Mouse (Mus musculus) embryonic facial prominence, embryonic 11.5 days (tissue): ENCODE measurements around the gene Syngr1. TPM values are rescaled to one million over a fixed set of nuclear protein-coding genes. Genes with fewer than 3 reads are reported as not detected.

Experiments used
- ATAC-seq: fragments of 200-750 bp; cut with Nextera tagmentation; replicated peaks from 2 replicates; pipeline ENCODE4 v1.8.0; 2017; ENCODE audit warnings: low read depth; ENCODE audit not compliant: insufficient number of reproducible peaks, low FRiP score, low TSS enrichment
- DNase-seq: peaks from one replicate; pipeline ENCODE4 v3.0.0-alpha.2; 2015; ENCODE audit warnings: low spot score
- H3K27ac ChIP-seq: fragments of 300-500 bp; sonication (generic); replicated peaks from 2 replicates; pipeline ENCODE4 v1.5.1; 2014; ENCODE audit warnings: mild to moderate bottlenecking, low read depth, low read length, control low read depth
- H3K27me3 ChIP-seq: fragments of 300-500 bp; sonication (generic); 2 replicates; pipeline ENCODE4 v1.6.1; 2014; ENCODE audit warnings: mild to moderate bottlenecking, low read length, moderate library complexity, mixed read lengths; ENCODE audit not compliant: control insufficient read depth, insufficient read depth
- H3K36me3 ChIP-seq: fragments of 300-500 bp; sonication (generic); replicated peaks from 2 replicates; pipeline ENCODE4 v1.6.1; 2014; ENCODE audit warnings: low read depth, mild to moderate bottlenecking, low read length, moderate library complexity, mixed read lengths; ENCODE audit not compliant: control insufficient read depth, insufficient read depth
- H3K4me1 ChIP-seq: fragments of 300-500 bp; sonication (generic); 2 replicates; pipeline ENCODE4 v1.6.1; 2014; ENCODE audit warnings: low read length, mixed read lengths; ENCODE audit not compliant: control insufficient read depth, insufficient read depth
- H3K4me2 ChIP-seq: fragments of 300-500 bp; sonication (generic); 2 replicates; pipeline ENCODE4 v1.6.1; 2014; ENCODE audit warnings: low read depth, mild to moderate bottlenecking, control low read depth, low read length, moderate library complexity
- H3K4me3 ChIP-seq: fragments of 300-500 bp; sonication (generic); 2 replicates; pipeline ENCODE4 v1.5.1; 2014; ENCODE audit warnings: low read depth, low read length, control low read depth
- H3K9ac ChIP-seq: fragments of 300-500 bp; sonication (generic); replicated peaks from 2 replicates; pipeline ENCODE4 v1.6.1; 2014; ENCODE audit warnings: mild to moderate bottlenecking, control low read depth, low read length
- H3K9me3 ChIP-seq: fragments of 300-500 bp; sonication (generic); replicated peaks from 2 replicates; pipeline ENCODE4 v1.6.1; 2016; ENCODE audit warnings: mild to moderate bottlenecking, low read length, inconsistent platforms, mixed read lengths; ENCODE audit not compliant: control insufficient read depth
- WGBS: fragments of 180-500 bp; shearing (Covaris S2); extraction: QIAGEN DNeasy Blood & Tissue Kit; methylation state at CpG from one replicate; pipeline ENCODE4 v1.1.7; 2014; 5-methylcytosine and 5-hydroxymethylcytosine counted together
- polyA plus RNA-seq: library from polyadenylated mRNA; unstranded; fragments of >200 nt; fragmentation: Nextera tagmentation; extraction: Ambion mirVana; gene quantifications from 2 replicates; pipeline ENCODE4 v1.2.1, GENCODE M21; 2014

Syngr1 gene
- polyA plus RNA-seq, 1 experiment from 2014 or later = 6.4 TPM

DNA sequence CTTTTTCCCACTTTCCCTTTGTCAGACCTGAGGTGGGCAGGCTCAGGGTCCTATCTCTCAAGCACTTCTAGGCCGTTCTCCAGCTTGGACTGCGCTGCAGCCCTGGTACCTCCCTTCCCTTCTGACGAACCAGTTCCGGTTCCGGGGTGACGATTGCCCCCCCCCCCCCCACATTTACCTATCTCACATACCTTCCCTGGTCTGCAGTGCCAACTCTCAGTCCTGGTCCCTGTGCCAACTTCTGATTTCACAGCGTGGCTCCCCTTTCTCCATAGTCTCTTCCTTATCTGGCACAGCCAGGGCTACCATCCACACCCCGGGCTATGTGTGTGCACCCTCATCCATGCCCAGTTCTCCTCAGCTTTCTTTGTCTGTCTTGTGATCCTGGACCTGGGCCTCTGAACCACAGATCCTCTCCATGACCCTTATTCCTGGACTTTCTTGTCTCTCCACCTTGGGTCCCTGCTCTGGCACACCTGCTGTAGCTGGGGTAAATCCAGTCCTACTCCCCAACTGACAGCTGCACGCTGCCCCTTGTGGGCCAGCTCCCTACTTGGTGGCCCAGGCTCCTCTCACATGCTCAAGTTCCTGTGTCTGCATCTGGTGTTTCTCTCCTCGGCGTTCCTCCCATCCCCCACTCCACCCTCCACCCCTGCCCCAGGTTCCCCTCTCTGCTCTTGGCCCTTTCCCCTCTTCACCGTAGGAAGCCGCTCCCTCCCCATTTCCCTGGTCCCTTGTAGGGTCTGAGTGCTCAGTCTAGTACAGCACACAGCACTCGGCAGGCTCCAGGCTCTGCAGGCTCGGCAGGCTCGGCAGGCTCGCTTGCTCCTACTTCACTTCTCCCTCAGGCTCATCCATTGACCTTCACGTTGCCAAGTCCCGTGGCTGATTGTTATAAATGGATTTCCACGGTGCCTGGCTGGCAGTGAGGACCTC, 6.1 kb downstream of the Syngr1 start:
- Histone ChIP-seq H3K4me1 (peaks cover 3% of the 10 kb centered on the region), H3K36me3 (no peaks in the 10 kb centered on the region), H3K27me3 (peaks cover 13% of the 10 kb centered on the region), H3K4me2 (no peak overlapping the region), H3K4me3 (no peak overlapping the region), H3K9me3 (no peaks in the 10 kb centered on the region), H3K9ac (no peak overlapping the region; the same call in 1 of the 2 replicates), H3K27ac (no peak overlapping the region)
- 0 out of 2 replicates have a peak, but pooled peaks have one; percentile 53 for ATAC-seq
- DNase-seq = peak; percentile 68
- 17% methylated on average over 18 of the region's 20 CpGs for WGBS

GRCm38 (mm10) chr15:80097999-80098461, 6.9 kb downstream of the Syngr1 start:
- H3K27ac ChIP-seq = no peak overlapping the region
- 32% methylated on average over 8 of the region's 8 CpGs for WGBS
- no peak for ATAC-seq
- DNase-seq = no peak
- no peak overlapping the region for H3K4me2 ChIP-seq
- H3K4me3 ChIP-seq = no peak overlapping the region
- no peak overlapping the region for H3K9ac ChIP-seq
- no peaks in the 10 kb centered on the region for H3K9me3 ChIP-seq
- H3K36me3 ChIP-seq = no peaks in the 10 kb centered on the region
- H3K4me1 ChIP-seq = peaks cover 3% of the 10 kb centered on the region
- peaks cover 5% of the 10 kb centered on the region for H3K27me3 ChIP-seq

DNA sequence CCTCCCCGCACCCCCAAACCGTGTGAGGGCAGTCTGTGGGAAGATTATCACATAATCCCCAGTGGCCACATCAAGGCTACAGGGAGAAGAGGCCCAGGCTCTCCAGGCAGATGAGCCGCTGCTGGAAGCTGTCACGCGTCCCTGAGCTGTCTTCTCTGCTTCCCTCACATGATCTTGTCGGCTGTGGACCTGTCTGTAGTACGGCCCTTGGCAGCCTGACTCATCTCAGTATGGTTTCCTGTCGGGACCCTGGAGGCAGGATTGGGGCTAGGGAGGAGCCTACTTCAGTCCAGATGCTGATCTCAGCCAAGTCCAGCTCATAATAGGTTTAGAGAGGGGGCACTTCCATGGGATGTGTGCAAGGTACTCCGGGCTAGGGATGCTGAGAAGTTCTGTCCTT, 7.7 kb downstream of the Syngr1 start:
- H3K36me3 ChIP-seq = no peaks in the 10 kb centered on the region
- DNase-seq (no peak), ATAC-seq (no peak)
- no peaks in the 10 kb centered on the region for H3K9me3 ChIP-seq
- WGBS = 37% methylated on average over 9 of the region's 9 CpGs
- H3K9ac ChIP-seq = no peak overlapping the region
- H3K4me3 ChIP-seq = no peak overlapping the region
- H3K27me3 ChIP-seq = peaks cover 5% of the 10 kb centered on the region
- no peak overlapping the region for H3K4me2 ChIP-seq
- H3K27ac ChIP-seq = no peak overlapping the region
- H3K4me1 ChIP-seq = peaks cover 3% of the 10 kb centered on the region

DNA sequence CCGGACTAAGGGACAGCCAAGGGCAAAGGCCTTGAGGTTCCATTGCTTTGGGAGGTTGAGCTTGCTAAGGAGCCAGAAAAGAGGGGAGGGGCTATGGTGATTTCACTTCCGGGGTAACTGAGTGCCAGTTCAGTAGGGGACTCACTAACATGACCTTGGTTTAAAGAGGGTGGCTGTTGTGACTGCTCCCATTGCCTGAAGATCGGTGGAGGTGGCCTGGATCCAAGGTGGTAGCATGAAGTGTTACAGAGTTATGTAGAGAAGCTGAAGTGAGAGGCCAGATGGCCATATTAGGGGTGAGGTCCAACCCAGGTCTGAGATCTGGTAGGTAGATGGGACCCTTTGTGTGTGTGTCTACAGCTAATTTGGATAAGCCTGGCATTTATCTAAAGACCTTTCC, 8.3 kb downstream of the Syngr1 start:
- WGBS = 78% methylated on average over 3 of the region's 3 CpGs
- peaks cover 3% of the 10 kb centered on the region for H3K4me1 ChIP-seq
- peaks cover 5% of the 10 kb centered on the region for H3K27me3 ChIP-seq
- DNase-seq (no peak), ATAC-seq (no peak)
- H3K4me2 ChIP-seq = no peak overlapping the region
- no peak overlapping the region for H3K4me3 ChIP-seq
- H3K27ac ChIP-seq = no peak overlapping the region
- no peaks in the 10 kb centered on the region for H3K9me3 ChIP-seq
- H3K9ac ChIP-seq = no peak overlapping the region
- H3K36me3 ChIP-seq = no peaks in the 10 kb centered on the region

DNA sequence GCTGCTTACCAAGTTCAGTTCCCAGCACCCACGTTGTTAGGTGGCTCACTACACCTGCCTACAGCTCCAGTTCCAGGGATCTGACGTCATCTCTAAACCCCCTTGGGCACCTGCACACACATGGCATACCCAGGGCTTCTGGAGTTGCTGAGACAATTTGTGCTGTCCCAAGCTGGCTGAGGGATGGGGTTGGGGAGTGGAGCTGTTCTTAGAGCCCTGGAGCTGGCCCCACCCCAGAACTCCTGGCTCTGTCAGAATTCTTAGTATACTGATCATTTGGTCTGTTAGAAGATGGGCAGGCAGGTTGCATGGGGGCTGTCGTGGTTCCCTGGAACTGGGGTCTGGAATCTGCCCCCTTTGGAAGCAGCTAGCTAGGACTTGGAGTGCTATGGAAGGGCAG, 9.1 kb downstream of the Syngr1 start:
- Histone ChIP-seq H3K9ac (no peak overlapping the region), H3K4me2 (no peak overlapping the region), H3K36me3 (no peaks in the 10 kb centered on the region), H3K27me3 (peaks cover 5% of the 10 kb centered on the region), H3K4me3 (no peak overlapping the region), H3K27ac (no peak overlapping the region), H3K9me3 (no peaks in the 10 kb centered on the region), H3K4me1 (peaks cover 3% of the 10 kb centered on the region)
- ATAC-seq (no peak), DNase-seq (no peak)
- WGBS = 81% methylated on average over 3 of the region's 3 CpGs

DNA sequence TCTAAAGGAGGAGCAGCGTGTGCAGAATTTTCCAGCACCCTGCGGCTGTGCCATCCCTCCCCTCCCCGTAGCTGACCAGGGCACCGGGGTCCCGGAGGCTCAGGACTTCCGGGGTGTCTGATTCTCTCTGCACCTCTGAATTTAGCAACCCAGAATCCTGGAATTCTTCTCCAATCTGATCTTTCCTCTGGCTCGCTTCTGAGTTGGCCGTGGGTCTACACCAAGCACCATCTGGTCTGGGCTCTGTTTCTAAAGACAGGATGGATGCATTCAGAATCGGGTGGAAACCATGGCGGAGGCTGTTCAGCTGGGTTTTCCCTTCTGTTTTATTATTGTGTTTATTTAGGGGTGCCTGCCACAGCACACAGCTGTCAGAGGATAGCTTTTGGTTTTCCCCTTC, 9.7 kb downstream of the Syngr1 start:
- Histone ChIP-seq H3K27ac (no peak overlapping the region), H3K9ac (no peak overlapping the region), H3K4me3 (no peak overlapping the region), H3K27me3 (peaks cover 5% of the 10 kb centered on the region), H3K4me2 (no peak overlapping the region), H3K9me3 (no peaks in the 10 kb centered on the region), H3K4me1 (peaks cover 3% of the 10 kb centered on the region), H3K36me3 (no peaks in the 10 kb centered on the region)
- WGBS = 83% methylated on average over 10 of the region's 10 CpGs
- DNase-seq = no peak
- no peak for ATAC-seq

DNA sequence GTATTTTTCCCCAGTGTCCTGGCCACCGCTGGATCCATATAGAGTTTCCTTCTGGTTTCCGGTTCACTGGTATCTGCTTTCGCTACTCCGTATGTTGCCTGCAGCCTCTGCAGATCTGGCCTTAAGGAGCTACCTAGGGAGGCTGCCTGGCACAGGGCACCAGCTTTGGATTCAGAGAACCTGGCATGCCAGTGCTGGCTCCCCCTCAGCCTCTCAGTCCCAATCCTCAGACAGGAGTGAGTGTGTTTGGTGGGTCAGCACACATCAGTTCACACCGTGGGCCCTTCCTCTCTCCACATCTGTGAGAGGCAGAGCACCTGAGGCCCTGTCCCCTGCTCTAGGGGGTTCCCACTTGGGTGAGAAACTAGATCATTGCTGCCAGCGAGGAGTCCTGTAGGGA, 10.4 kb downstream of the Syngr1 start:
- H3K4me1 ChIP-seq = peaks cover 3% of the 10 kb centered on the region
- H3K9me3 ChIP-seq = no peaks in the 10 kb centered on the region
- DNase-seq = no peak
- H3K27ac ChIP-seq = no peak overlapping the region
- no peak overlapping the region for H3K4me2 ChIP-seq
- peaks cover 5% of the 10 kb centered on the region for H3K27me3 ChIP-seq
- no peak overlapping the region for H3K9ac ChIP-seq
- 78% methylated on average over 6 of the region's 6 CpGs for WGBS
- H3K4me3 ChIP-seq = no peak overlapping the region
- no peaks in the 10 kb centered on the region for H3K36me3 ChIP-seq
- no peak for ATAC-seq

DNA sequence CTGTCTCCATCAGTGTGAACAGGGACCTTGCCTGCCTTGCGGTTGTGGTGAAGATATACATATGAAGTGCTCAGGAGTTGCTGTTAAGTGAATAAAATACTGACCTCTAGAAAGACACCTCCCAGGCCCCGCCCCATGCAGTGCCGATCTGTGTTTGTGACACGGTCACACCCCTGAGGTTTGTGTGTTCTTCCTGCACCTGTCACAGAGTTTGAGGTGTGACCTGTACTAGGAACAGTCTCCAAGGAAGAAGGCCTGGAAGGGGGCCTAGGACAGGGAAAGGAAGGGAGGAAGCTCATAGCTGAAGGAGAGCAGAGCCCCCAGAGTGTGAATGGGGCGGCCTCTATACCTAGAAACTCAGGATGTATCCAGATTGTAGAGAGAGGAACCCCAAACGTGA, 11.4 kb downstream of the Syngr1 start:
- Histone ChIP-seq H3K9ac (no peak overlapping the region), H3K4me2 (no peak overlapping the region)
- 84% methylated on average over 6 of the region's 6 CpGs for WGBS

More for the DNA sequence above, 11.4 kb downstream of the Syngr1 start:
- Histone ChIP-seq H3K36me3 (no peaks in the 10 kb centered on the region), H3K27ac (no peak overlapping the region), H3K4me3 (no peak overlapping the region), H3K9me3 (no peaks in the 10 kb centered on the region), H3K27me3 (peaks cover 5% of the 10 kb centered on the region), H3K4me1 (peaks cover under 1% of the 10 kb centered on the region; the same call in 1 of the 2 replicates)
- ATAC-seq (no peak), DNase-seq (no peak)
